In the genomic region with DNA sequence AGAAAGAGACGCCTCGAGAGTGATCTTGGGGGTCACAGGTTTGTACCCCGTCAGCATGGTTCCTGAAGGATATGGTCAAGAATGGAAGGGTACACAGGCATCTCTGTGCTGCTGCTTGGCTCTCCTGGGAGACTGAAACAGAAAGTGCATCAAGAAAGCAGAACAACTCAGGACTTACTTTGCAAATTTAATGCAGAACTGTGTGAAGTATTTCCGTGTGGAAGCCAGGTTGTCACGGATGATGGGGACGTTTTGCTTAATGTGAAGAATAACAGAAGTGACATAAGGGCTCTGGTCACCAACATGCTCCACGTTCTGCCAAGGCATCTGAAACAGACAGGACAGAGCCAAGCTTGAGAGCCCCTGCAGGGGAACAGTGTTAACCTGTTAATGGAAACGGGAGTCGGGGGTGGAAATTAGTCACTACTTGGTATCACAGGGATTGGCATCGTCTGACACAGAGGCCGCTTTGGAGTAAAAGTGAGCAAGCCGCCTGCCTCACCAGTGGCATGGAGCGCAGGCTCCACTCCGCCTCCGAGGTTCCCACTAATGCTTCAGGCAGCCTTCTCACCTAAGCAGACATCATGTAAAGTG, we compare ENCODE assay signal across 22 mouse cellular contexts. TPM values are rescaled to one million over a fixed set of nuclear protein-coding genes. Genes with fewer than 3 reads are reported as not detected.
DNase-seq lines count a peak whose midpoint lies in the region; TF ChIP-seq lines count a peak whose summit lies in the region.
"Had no signal": no experiment of that assay in that cellular context is flagged by ENCODE, and none has a peak within 500 bp of the region (broad histone marks: within the 10 kb centered on the region; RNA-seq: fewer than 3 reads in every experiment).

No protein-coding gene starts in this region.

- no peaks in the 10 kb centered on the region for H3K79me2 ChIP-seq in heart, adult 2 months (replicated peaks; ENCODE audit: control insufficient read depth, insufficient read depth, low read length)
- no peaks in the 10 kb centered on the region for H3K79me2 ChIP-seq in CH12.LX (replicated peaks; ENCODE audit: control insufficient read depth, extremely low read depth, insufficient read depth, poor library complexity, severe bottlenecking)

- peak overlapping the region; percentile 53; the same call in 1 of the 2 replicates for H3K27ac ChIP-seq in heart, adult 2 months
- peak overlapping the region; percentile 56; the same call in 1 of the 2 replicates for H3K27ac ChIP-seq in CH12.LX (ENCODE audit: insufficient read depth, low read depth)
- peak overlapping the region; percentile 40; the same call in 1 of the 2 replicates for H3K27ac ChIP-seq in cerebellum, adult 2 months (ENCODE audit: insufficient read depth, low read length)
- H3K27ac ChIP-seq: forebrain, embryonic 13.5 days; hindbrain, postnatal 0 days; kidney, postnatal 0 days; layer of hippocampus, adult 2 months; midbrain, embryonic 13.5 days; neural tube, embryonic 13.5 days; stomach, embryonic 15.5 days had no signal

- in situ Hi-C loops in CH12.LX (cut with MboI; ENCODE audit: low pct_ligation_motif_present, low pct_unique_long_range_greater_than_20kb, low sequenced_read_pairs): no loop called here

- dilution Hi-C loops in CH12.LX (cut with MboI; ENCODE audit: extremely low pct_ligation_motif_present, extremely low pct_unique_long_range_greater_than_20kb, low sequenced_read_pairs): no loop called here

- WGBS in heart, adult 2 months: 84% methylated on average over 15 of the region's 15 CpGs
- 28% methylated on average over 15 of the region's 15 CpGs for WGBS in cerebellum, adult 2 months

- TF ChIP-seq EP300 in heart, adult 2 months (IDR thresholded peaks at IDR 0.05; ENCODE audit: insufficient read depth, low read depth, low read length): no peak
- peak; percentile 65 for TF ChIP-seq EP300 in CH12.LX (IDR thresholded peaks at IDR 0.05; ENCODE audit: low read length)

- no peak for TF ChIP-seq RAD21 in CH12.LX (IDR thresholded peaks at IDR 0.05; ENCODE audit: low read depth, low read length)

- intact Hi-C loops in heart, adult 2 months (cut with DNase I): no loop called here
- intact Hi-C loops in heart, postnatal 14 days (cut with DNase I): loop anchor here (5.0 kb wide), 1 partner anchor 39 kb away; a partner anchor contains a TSS

- H3K9ac ChIP-seq in heart, adult 2 months (ENCODE audit: low read depth, low read length): no peak overlapping the region
- H3K9ac ChIP-seq in CH12.LX (ENCODE audit: insufficient read depth, low read depth): no peak overlapping the region
- H3K9ac ChIP-seq: forebrain, embryonic 13.5 days; heart, embryonic 15.5 days; midbrain, embryonic 13.5 days; neural tube, embryonic 13.5 days; stomach, embryonic 15.5 days had no signal

- no peak for TF ChIP-seq POLR2A in heart, adult 2 months (IDR thresholded peaks at IDR 0.05; ENCODE audit: insufficient read depth, low read depth, low read length)
- no peak for TF ChIP-seq POLR2A in CH12.LX (IDR thresholded peaks at IDR 0.05; ENCODE audit: low read depth, low read length)
- TF ChIP-seq POLR2A in cerebellum, adult 2 months (IDR thresholded peaks at IDR 0.05; ENCODE audit: borderline replicate concordance, insufficient read depth, low read length): no peak

- TF ChIP-seq CTCF in heart, adult 2 months (IDR thresholded peaks at IDR 0.05): no peak
- no peak for TF ChIP-seq CTCF in CH12.LX (conservative IDR thresholded peaks at IDR 0.05 in 1 of 2, IDR thresholded peaks at IDR 0.05 in 1 of 2; ENCODE audit: low read depth in 2 of 2, low read length in 2 of 2)
- TF ChIP-seq CTCF in cerebellum, adult 2 months (IDR thresholded peaks at IDR 0.05; ENCODE audit: borderline replicate concordance, insufficient read depth, low read depth, low read length): no peak

- H3K4me3 ChIP-seq in heart, adult 2 months: no peak overlapping the region
- peak overlapping the region in 1 of 3 experiments; percentile 20 for H3K4me3 ChIP-seq in CH12.LX (replicated peaks in 1 of 3; ENCODE audit: low read depth in 2 of 3, low read length in 2 of 3, poor library complexity in 1 of 3)
- no peak overlapping the region for H3K4me3 ChIP-seq in cerebellum, adult 2 months (replicated peaks; ENCODE audit: insufficient read depth, low read depth, low read length)
- H3K4me3 ChIP-seq: forebrain, embryonic 13.5 days; heart, embryonic 15.5 days; layer of hippocampus, adult 2 months; midbrain, embryonic 13.5 days; neural tube, embryonic 13.5 days; stomach, embryonic 15.5 days had no signal

- peaks cover 7% of the 10 kb centered on the region for H3K36me3 ChIP-seq in heart, adult 2 months (ENCODE audit: control insufficient read depth, insufficient read depth, low read length)
- H3K36me3 ChIP-seq in CH12.LX (replicated peaks in 1 of 2; ENCODE audit: control insufficient read depth in 1 of 2, insufficient read depth in 1 of 2, low read length in 1 of 2): peaks cover 13 to 60% of the 10 kb centered on the region in 2 experiments
- H3K36me3 ChIP-seq: stomach, embryonic 15.5 days had no signal

- DNase-seq in heart, adult 2 months: no peak
- DNase-seq in heart, adult 9 months (ENCODE audit: low spot score in 2 of 2): no peak
- peak; percentile 82 for DNase-seq in CH12.LX (ENCODE audit: extremely low read depth)
- peak; percentile 60 to 80 for DNase-seq in cerebellum, adult 2 months
- peak; percentile 42 to 44 for DNase-seq in cerebellum, postnatal 36 days
- no peak for DNase-seq in thymus, postnatal 25 days
- no peak for DNase-seq in c-Kit-positive CD71-positive TER-119-positive erythroid progenitor cells, embryonic 14.5 days (ENCODE audit: low spot score)
- DNase-seq in heart, postnatal 14 days: no peak
- DNase-seq: gastrocnemius, postnatal 14 days; kidney, adult 11 months; layer of hippocampus, postnatal 36 days; liver; right cerebral cortex, postnatal 14 days; thymus, adult 18-20 months had no signal

- 0 out of 2 replicates have a peak overlapping the region, but pooled peaks have one; percentile 18 for H3K4me2 ChIP-seq in CH12.LX (ENCODE audit: insufficient read depth, low read depth, poor library complexity, severe bottlenecking)
- H3K4me2 ChIP-seq: forebrain, embryonic 13.5 days; heart, embryonic 15.5 days; midbrain, embryonic 13.5 days; neural tube, embryonic 13.5 days; stomach, embryonic 15.5 days had no signal

- no peaks in the 10 kb centered on the region for H3K9me3 ChIP-seq in CH12.LX (replicated peaks; ENCODE audit: low read length)
- H3K9me3 ChIP-seq: forebrain, embryonic 13.5 days; heart, embryonic 15.5 days; midbrain, embryonic 13.5 days; neural tube, embryonic 13.5 days; stomach, embryonic 15.5 days had no signal

- H3K4me1 ChIP-seq in heart, adult 2 months (ENCODE audit: control insufficient read depth, insufficient read depth, low read length): peaks cover 15% of the 10 kb centered on the region
- peaks cover 10 to 45% of the 10 kb centered on the region in 2 experiments for H3K4me1 ChIP-seq in CH12.LX (ENCODE audit: control insufficient read depth in 1 of 2, insufficient read depth in 2 of 2)
- peaks cover 26% of the 10 kb centered on the region; the same call in 1 of the 2 replicates for H3K4me1 ChIP-seq in cerebellum, adult 2 months (ENCODE audit: control insufficient read depth, insufficient read depth, low read length)
- H3K4me1 ChIP-seq: forebrain, embryonic 13.5 days; midbrain, embryonic 13.5 days; stomach, embryonic 15.5 days had no signal

- no peaks in the 10 kb centered on the region for H3K27me3 ChIP-seq in heart, adult 2 months (ENCODE audit: control insufficient read depth, insufficient read depth, low read length)
- H3K27me3 ChIP-seq in CH12.LX (replicated peaks): no peaks in the 10 kb centered on the region
- no peaks in the 10 kb centered on the region for H3K27me3 ChIP-seq in cerebellum, adult 2 months (ENCODE audit: control insufficient read depth, insufficient read depth, low read length)
- H3K27me3 ChIP-seq: forebrain, embryonic 13.5 days; heart, embryonic 15.5 days; midbrain, embryonic 13.5 days; neural tube, embryonic 13.5 days; stomach, embryonic 15.5 days had no signal

TF ChIP-seq in CH12.LX, 34 proteins besides CTCF, POLR2A, EP300 and RAD21:
- no peak for TF ChIP-seq ELF1 (IDR thresholded peaks at IDR 0.05; ENCODE audit: low read depth, low read length)
- TF ChIP-seq BHLHE40 (IDR thresholded peaks at IDR 0.05; ENCODE audit: low read depth, low read length): peak; percentile 22; the same call in 1 of the 2 replicates
- peak; percentile 68 for TF ChIP-seq IRF4 (IDR thresholded peaks at IDR 0.05; ENCODE audit: low read depth, low read length)
- peak; percentile 55; the same call in 1 of the 2 replicates for TF ChIP-seq ETS1 (conservative IDR thresholded peaks at IDR 0.05; ENCODE audit: low read depth, low read length)
- peak; percentile 15; the same call in 1 of the 2 replicates for TF ChIP-seq MEF2A (IDR thresholded peaks at IDR 0.05; ENCODE audit: borderline replicate concordance, low read depth, low read length)
TF ChIP-seq in CH12.LX: peak in this region for 4.

RNA-seq across cellular contexts. Expression of a gene that starts 39.1 kb away (rescaled TPM):
- total RNA-seq in heart, adult 2 months (2021): 10 to 100 TPM; 30.7 to 36.7 TPM
- 18.5 and 34.4 TPM in 2 replicates for polyA plus RNA-seq in heart, adult 2 months (2012; rRNA removed)
- 0.80 and 0.85 TPM in 2 replicates for total RNA-seq in CH12.LX (2012; rRNA removed)
- total RNA-seq in CH12.LX (2014; rRNA removed): 0.19 and 0.26 TPM in 2 replicates
- 0.31 and 0.69 TPM in 2 replicates for polyA plus RNA-seq in CH12.LX (2012; ENCODE audit: insufficient read length, low read depth)
- 15.7 and 18.4 TPM in 2 replicates for polyA plus RNA-seq in cerebellum, adult 2 months (2012; rRNA removed)
- 10 to 100 TPM; 61.0 to 62.9 TPM for total RNA-seq in heart, postnatal 14 days (2021)

Comparison
In these comparisons a context has a peak if more than half of its experiments do, and no peak if none do; other contexts are left out.
1. DNase-seq: peak in CH12.LX (single experiment), cerebellum, adult 2 months (2 of 2) and cerebellum, postnatal 36 days (2 of 2); none in heart, adult 2 months (0 of 2), heart, adult 9 months (0 of 2), thymus, postnatal 25 days (single experiment), c-Kit-positive CD71-positive TER-119-positive erythroid progenitor cells, embryonic 14.5 days (single experiment) and heart, postnatal 14 days (0 of 2).
2. RNA of a gene that starts 39.1 kb away (total RNA-seq): 61.0 to 62.9 TPM in heart, postnatal 14 days and 30.7 to 36.7 TPM in heart, adult 2 months; 0.19 to 0.85 TPM in CH12.LX; every median in the first group is over 10 times any median in the second.
3. Peak in every context shown above with its lines, with median percentiles within 50 percentile points of each other: H3K27ac ChIP-seq.